Mouse (Mus musculus): ENCODE measurements around the gene Paqr5.

DNA sequence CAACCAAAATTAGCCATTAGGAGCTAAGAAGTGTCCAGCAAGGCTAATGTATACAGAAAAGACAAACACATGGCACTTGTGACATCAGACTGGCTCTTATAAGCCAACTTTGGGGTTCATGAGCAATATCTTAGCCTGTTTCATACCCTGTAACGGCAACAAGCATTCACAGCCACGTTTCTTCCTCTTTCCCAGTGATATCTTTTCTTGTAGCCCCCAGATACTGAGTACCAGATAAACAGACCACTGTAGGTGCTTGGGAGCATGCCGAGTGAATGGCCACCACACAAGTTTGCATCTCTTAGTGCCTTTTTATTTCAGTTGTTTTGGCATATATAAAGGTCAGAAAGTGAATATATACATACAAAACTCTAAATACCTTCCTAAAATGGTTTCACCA lies 109.7 kb downstream of the Paqr5 start:
- TF ChIP-seq CTCF (conservative IDR thresholded peaks at IDR 0.05; ENCODE audit: low read length) (no peak), NANOG (IDR thresholded peaks at IDR 0.05; ENCODE audit: borderline replicate concordance, low read length) (no peak)
